Mouse (Mus musculus) left cerebral cortex, postnatal 14 days (tissue): ENCODE results near the gene Mfrp. TPM values are rescaled to one million over a fixed set of nuclear protein-coding genes. Genes with fewer than 3 reads are reported as not detected.

Source experiments
- DNase-seq, 2 experiments: peaks; one replicate each; pipeline ENCODE4 v3.0.0; 2021 to 2022; ENCODE audit warnings: low spot score in 2 of 2, mixed read lengths in 1 of 2
- intact Hi-C: fragments of 180-260 bp; cut with DNase I; formaldehyde crosslinking; loops from one replicate; pipeline ENCODE4 v1.15.1; 2025
- total RNA-seq, 2 experiments: library from RNA; stranded (reverse); gene quantifications; 2 replicates each; pipeline ENCODE4 v1.2.3; 2021

Gene Mfrp
- total RNA-seq, 2 experiments from 2014 or later: 0.46 to 0.82 TPM

GRCm38 (mm10) chr9:44144718-44145060 is 43.2 kb downstream of the Mfrp start:
- intact Hi-C loops: no loop called here
- DNase-seq: no peak

- DNase-seq: no peak
- intact Hi-C loops: no loop called here
Measured at GRCm38 (mm10) chr9:44147290-44147689, 45.8 kb downstream of the Mfrp start.

Other genes starting within 250 kb of the Mfrp start
- gene Thy1, start 58.3 kb upstream of the Mfrp start, total RNA-seq: 100 to 1,000 TPM; 854 to 877 TPM
- gene Usp2, start 34.7 kb upstream of the Mfrp start, total RNA-seq: 10 to 100 TPM; 71.9 to 87.1 TPM
- 10 to 100 TPM; 17.1 to 19.6 TPM for gene C1qtnf5, start 5.5 kb downstream of the Mfrp start, total RNA-seq
- gene Gm49380, start 11.8 kb downstream of the Mfrp start, total RNA-seq: under 1 TPM; 0.25 to 0.37 TPM
- gene Rnf26, start 11.8 kb downstream of the Mfrp start, total RNA-seq: 10 to 100 TPM; 28.1 to 31.9 TPM
- 10 to 100 TPM; 20.3 to 22.0 TPM for gene Mcam, start 32.7 kb downstream of the Mfrp start, total RNA-seq
- gene Cbl, start 132.3 kb downstream of the Mfrp start, total RNA-seq: 10 to 100 TPM; 44.9 to 48.9 TPM
- gene Ccdc153, start 138.9 kb downstream of the Mfrp start, total RNA-seq: 1 to 10 TPM; 1.2 to 1.4 TPM
- under 1 TPM; 0.53 to 0.82 TPM for gene Pdzd3, start 149.7 kb downstream of the Mfrp start, total RNA-seq
- gene Nlrx1, start 166.9 kb downstream of the Mfrp start, total RNA-seq: 10 to 100 TPM; 11.4 to 11.6 TPM
- 10 to 100 TPM; 62.2 to 67.9 TPM for gene Abcg4, start 186.9 kb downstream of the Mfrp start, total RNA-seq
- gene Hinfp, start 203.9 kb downstream of the Mfrp start, total RNA-seq: 10 to 100 TPM; 22.6 to 27.7 TPM
- 100 to 1,000 TPM; 177 to 213 TPM for gene C2cd2l, start 218.6 kb downstream of the Mfrp start, total RNA-seq
- 10 to 100 TPM; 14.8 to 14.9 TPM for gene Dpagt1, start 224.3 kb downstream of the Mfrp start, total RNA-seq
- gene H2afx, start 233.0 kb downstream of the Mfrp start, total RNA-seq: 10 to 100 TPM; 59.8 to 66.2 TPM
- 10 to 100 TPM; 18.3 to 20.2 TPM for gene Hmbs, start 242.5 kb downstream of the Mfrp start, total RNA-seq